Mouse (Mus musculus): Measurements from ENCODE around the gene Sult3a2. TPM values are rescaled to one million over a fixed set of nuclear protein-coding genes. Genes with fewer than 3 reads are reported as not detected.
"Not testable (repeated sequence)": the region's sequence is repeated elsewhere in the genome, so short reads cannot be mapped to it uniquely, and the experiment has no call there.

The Sult3a2 gene
- total RNA-seq (2021): 1 to 10 TPM; 1.4 to 1.7 TPM
- long read RNA-seq, experiment 1: 0 reads
- long read RNA-seq, experiment 2: 0 reads

GRCm38 (mm10) chr10:33786604-33787003, at the start of gene Sult3a2:
TSS of gene Sult3a2 (minus strand) at chr10:33786704.
- intact Hi-C loops (cut with DNase I): no loop called here
- Histone ChIP-seq H3K27ac (no peak within 1 kb of the TSS), H3K4me3 (no peak within 1 kb of the TSS)
- TF ChIP-seq CTCF (IDR thresholded peaks at IDR 0.05): no peak
- no peak for DNase-seq (ENCODE audit: extremely low spot score in 1 of 2, low spot score in 2 of 2)

- TF ChIP-seq CTCF (IDR thresholded peaks at IDR 0.05): no peak
- DNase-seq (ENCODE audit: extremely low spot score in 1 of 2, low spot score in 2 of 2): no peak
- intact Hi-C loops (cut with DNase I): no loop called here
- Histone ChIP-seq H3K27ac (no peak overlapping the region), H3K4me3 (no peak overlapping the region)
These were observed 34.4 kb upstream of the Sult3a2 start for GRCm38 (mm10) chr10:33820892-33821291.

- no peak for TF ChIP-seq CTCF (IDR thresholded peaks at IDR 0.05)
- Histone ChIP-seq H3K4me3 (no peak overlapping the region), H3K27ac (no peak overlapping the region)
- DNase-seq (ENCODE audit: extremely low spot score in 1 of 2, low spot score in 2 of 2): no peak
- intact Hi-C loops (cut with DNase I): no loop called here
These were observed 30.4 kb upstream of the Sult3a2 start for GRCm38 (mm10) chr10:33816923-33817322.

GRCm38 (mm10) chr10:33814266-33814665, 27.8 kb upstream of the Sult3a2 start:
- Histone ChIP-seq H3K4me3 (no peak overlapping the region), H3K27ac (no peak overlapping the region)
- intact Hi-C loops (cut with DNase I): no loop called here
- TF ChIP-seq CTCF (IDR thresholded peaks at IDR 0.05): no peak
- no peak for DNase-seq (ENCODE audit: extremely low spot score in 1 of 2, low spot score in 2 of 2)

- no peak for DNase-seq (ENCODE audit: extremely low spot score in 1 of 2, low spot score in 2 of 2)
- intact Hi-C loops (cut with DNase I): no loop called here
- no peak for TF ChIP-seq CTCF (IDR thresholded peaks at IDR 0.05)
These were observed 25.3 kb upstream of the Sult3a2 start for GRCm38 (mm10) chr10:33811807-33812206.

GRCm38 (mm10) chr10:33797221-33797949, 10.9 kb upstream of the Sult3a2 start:
- intact Hi-C loops (cut with DNase I); H3K27ac ChIP-seq; DNase-seq (ENCODE audit: extremely low spot score in 1 of 2, low spot score in 2 of 2); H3K4me3 ChIP-seq: not testable (repeated sequence)

More at GRCm38 (mm10) chr10:33811807-33812206, 25.3 kb upstream of the Sult3a2 start:
- H3K27ac ChIP-seq: no peak overlapping the region
- H3K4me3 ChIP-seq: no peak overlapping the region

GRCm38 (mm10) chr10:33796269-33796915, 9.9 kb upstream of the Sult3a2 start:
- H3K4me3 ChIP-seq; DNase-seq (ENCODE audit: extremely low spot score in 1 of 2, low spot score in 2 of 2); intact Hi-C loops (cut with DNase I); H3K27ac ChIP-seq: not testable (repeated sequence)

GRCm38 (mm10) chr10:33792166-33792565, 5.7 kb upstream of the Sult3a2 start:
- H3K27ac ChIP-seq; H3K4me3 ChIP-seq; DNase-seq (ENCODE audit: extremely low spot score in 1 of 2, low spot score in 2 of 2); intact Hi-C loops (cut with DNase I): not testable (repeated sequence)

- DNase-seq (ENCODE audit: extremely low spot score in 1 of 2, low spot score in 2 of 2): no peak
- H3K4me3 ChIP-seq: no peak overlapping the region
- intact Hi-C loops (cut with DNase I): no loop called here
- TF ChIP-seq CTCF (IDR thresholded peaks at IDR 0.05): no peak
- no peak overlapping the region for H3K27ac ChIP-seq
These were observed 1.0 kb upstream of the Sult3a2 start for GRCm38 (mm10) chr10:33787541-33787940.

- intact Hi-C loops (cut with DNase I); H3K27ac ChIP-seq; H3K4me3 ChIP-seq; DNase-seq (ENCODE audit: extremely low spot score in 1 of 2, low spot score in 2 of 2): not testable (repeated sequence)
These were observed 51.3 kb downstream of the Sult3a2 start for GRCm38 (mm10) chr10:33735251-33735650.

- intact Hi-C loops (cut with DNase I): no loop called here
- Histone ChIP-seq H3K4me3 (no peak overlapping the region), H3K27ac (no peak overlapping the region)
- no peak for DNase-seq (ENCODE audit: extremely low spot score in 1 of 2, low spot score in 2 of 2)
- TF ChIP-seq CTCF (IDR thresholded peaks at IDR 0.05): no peak
These were observed 53.3 kb downstream of the Sult3a2 start for GRCm38 (mm10) chr10:33733241-33733640.

- intact Hi-C loops (cut with DNase I): no loop called here
- DNase-seq (ENCODE audit: extremely low spot score in 1 of 2, low spot score in 2 of 2): no peak
- H3K27ac ChIP-seq: no peak overlapping the region
- TF ChIP-seq CTCF (IDR thresholded peaks at IDR 0.05): no peak
- no peak overlapping the region for H3K4me3 ChIP-seq
These were observed 53.9 kb downstream of the Sult3a2 start for GRCm38 (mm10) chr10:33732409-33733185.

All from left cerebral cortex, adult 2 months (tissue).